Mouse (Mus musculus) liver, postnatal 0 days (tissue): ENCODE measurements around the gene Olfr270.

ENCODE experiments used
- CTCF ChIP-seq: sonication (generic); IDR thresholded peaks from 2 replicates; pipeline ENCODE4 v1.5.1; 2016; ENCODE audit warnings: antibody characterized with exemption, low read depth
- EP300 ChIP-seq: IDR thresholded peaks from 2 replicates; pipeline ENCODE4 v1.6.1; 2016; ENCODE audit warnings: antibody characterized with exemption, low read depth, mild to moderate bottlenecking

DNA sequence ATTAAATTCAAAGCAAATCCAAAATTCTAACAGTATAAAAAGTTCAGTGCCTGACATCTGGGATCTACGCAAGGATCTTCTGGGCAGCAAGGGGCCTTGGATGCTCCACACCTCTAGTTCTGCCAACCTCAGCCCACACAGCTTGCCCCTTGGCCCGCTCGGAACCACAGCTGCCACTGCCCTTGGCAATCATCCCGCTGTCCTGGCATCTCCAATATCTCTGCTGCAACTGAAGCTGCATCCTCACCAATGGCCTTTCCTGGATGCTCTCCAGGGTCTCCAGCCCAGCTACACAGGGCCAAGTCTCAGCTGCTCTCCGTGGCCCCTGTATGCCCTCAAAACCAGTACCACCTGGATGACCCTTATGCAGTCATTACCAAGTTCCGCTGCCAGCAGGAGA lies 35.1 kb downstream of the Olfr270 start:
- TF ChIP-seq CTCF (no peak), EP300 (no peak)
